Mouse (Mus musculus) heart, postnatal 10 days (tissue): Measurements from ENCODE around the gene Hnrnpul1. TPM values are rescaled to one million over a fixed set of nuclear protein-coding genes. Genes with fewer than 3 reads are reported as not detected.
"Not testable (repeated sequence)": the region's sequence is repeated elsewhere in the genome, so short reads cannot be mapped to it uniquely, and the experiment has no call there.

Experiments used
- DNase-seq, 2 experiments: peaks; one replicate each; pipeline ENCODE4 v3.0.0; 2021
- intact Hi-C: fragments of 180-260 bp; cut with DNase I; formaldehyde crosslinking; loops from one replicate; pipeline ENCODE4 v1.15.1; 2025
- total RNA-seq, 2 experiments: library from RNA; stranded (reverse); gene quantifications; 2 replicates each; pipeline ENCODE4 v1.2.3; 2021

Gene Hnrnpul1
- total RNA-seq, 2 experiments from 2014 or later = 117 to 119 TPM

DNA sequence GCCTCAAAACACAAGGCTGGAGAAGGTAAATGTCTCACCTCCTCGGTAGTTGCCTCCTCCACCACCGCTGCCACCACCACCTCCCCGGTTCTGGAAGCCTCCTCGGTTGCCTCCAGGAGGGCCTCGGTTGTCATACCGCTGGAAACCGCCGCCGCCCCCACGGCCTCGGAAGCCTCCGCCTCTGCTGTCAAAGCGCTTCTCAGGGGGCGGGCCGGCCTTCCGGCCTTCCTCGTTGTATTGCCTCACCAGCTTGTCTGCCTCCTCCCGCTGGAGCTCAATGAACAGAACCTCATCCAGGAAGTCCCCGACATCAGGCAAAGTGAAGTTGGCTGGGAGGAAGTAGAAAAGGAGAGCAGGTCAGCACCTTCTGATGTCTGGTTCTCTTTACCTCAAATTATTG lies 28.7 kb downstream of the Hnrnpul1 start:
- DNase-seq = no peak
- intact Hi-C loops = no loop called here

GRCm38 (mm10) chr7:25721776-25722175 lies 32.8 kb downstream of the Hnrnpul1 start:
- DNase-seq, intact Hi-C loops: not testable (repeated sequence)

DNA sequence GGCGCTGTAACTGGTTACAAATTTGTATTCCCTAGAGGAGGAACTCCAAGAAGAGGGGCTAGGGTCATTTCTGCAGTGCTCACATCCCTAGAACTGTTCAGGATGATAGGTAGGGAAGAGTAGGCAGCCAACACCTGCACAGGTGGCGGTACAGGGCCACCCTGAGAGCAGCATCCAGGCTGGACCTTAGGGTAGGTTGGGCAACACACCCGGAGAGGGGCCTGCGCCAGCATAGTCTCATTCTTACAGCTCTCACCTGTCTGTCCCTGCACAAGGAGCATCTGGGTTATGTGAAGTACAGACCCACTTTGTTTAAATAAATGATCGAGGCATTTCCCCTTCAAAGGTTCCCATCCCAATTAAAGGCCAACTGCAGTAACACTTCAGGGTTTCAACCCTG lies 33.8 kb downstream of the Hnrnpul1 start:
- DNase-seq = no peak
- intact Hi-C loops = no loop called here

- intact Hi-C loops = no loop called here
- DNase-seq = peak; percentile 83 to 91
These were observed 34.6 kb downstream of the Hnrnpul1 start for GRCm38 (mm10) chr7:25719761-25720610.

GRCm38 (mm10) chr7:25718788-25719417 lies 35.7 kb downstream of the Hnrnpul1 start, which contains the start of gene Ccdc97:
Ccdc97 (minus strand) TSS chr7:25719088.
- DNase-seq = peak; percentile 95

DNA sequence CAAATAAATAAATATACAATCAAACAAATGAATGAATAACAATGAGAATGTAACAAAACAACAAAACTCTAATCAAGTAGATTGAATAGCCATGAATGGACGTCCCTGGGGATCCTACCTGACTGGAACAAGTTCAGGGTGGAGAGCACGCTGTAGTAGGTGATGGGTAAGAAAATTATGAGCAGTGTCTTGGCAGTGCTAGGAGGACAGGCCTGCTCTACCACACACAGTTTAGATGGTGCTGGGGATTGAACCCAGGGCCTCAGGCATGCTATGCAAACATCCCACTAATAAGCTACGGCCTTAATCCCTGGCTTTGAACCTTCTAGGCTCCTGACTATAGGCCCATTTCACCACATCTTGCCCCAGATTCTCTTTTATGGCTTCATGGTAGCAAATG lies 37.1 kb downstream of the Hnrnpul1 start:
- DNase-seq = no peak
- intact Hi-C loops = no loop called here

More at GRCm38 (mm10) chr7:25718788-25719417, 35.7 kb downstream of the Hnrnpul1 start, which contains the start of gene Ccdc97:
- intact Hi-C loops = no loop called here

DNA sequence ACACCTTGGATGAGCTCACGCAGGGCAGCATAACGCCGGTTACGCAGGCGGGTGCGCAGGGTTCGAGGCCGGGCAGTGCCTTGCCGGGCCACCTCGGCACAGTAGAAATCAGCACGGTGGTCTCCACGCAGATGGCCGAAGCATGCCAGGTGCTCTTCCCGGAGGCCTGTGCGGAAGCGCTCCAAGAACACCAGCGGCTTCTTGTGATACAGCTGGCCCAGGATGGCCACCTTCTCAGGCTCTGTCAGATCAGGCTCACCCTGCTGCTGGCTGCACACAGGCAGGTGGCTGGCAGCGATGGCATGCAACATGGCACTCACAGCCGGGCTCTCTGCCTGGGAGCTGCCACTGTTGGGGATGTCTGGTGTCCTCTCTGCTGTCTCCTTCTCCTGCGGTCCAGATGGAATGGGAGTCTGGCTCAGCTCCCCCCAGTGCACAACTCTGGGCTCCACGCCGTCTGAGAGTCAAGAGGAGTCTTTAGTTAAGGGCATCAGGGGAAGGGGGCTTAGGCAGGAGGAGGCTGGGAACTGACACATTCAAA lies 38.8 kb downstream of the Hnrnpul1 start:
- intact Hi-C loops = no loop called here
- DNase-seq = no peak

- intact Hi-C loops = no loop called here
These were observed 40.0 kb downstream of the Hnrnpul1 start for GRCm38 (mm10) chr7:25714581-25714980.

GRCm38 (mm10) chr7:25712801-25713200 lies 41.8 kb downstream of the Hnrnpul1 start:
- no peak for DNase-seq
- intact Hi-C loops = no loop called here

More at GRCm38 (mm10) chr7:25714581-25714980, 40.0 kb downstream of the Hnrnpul1 start:
- DNase-seq = no peak

DNA sequence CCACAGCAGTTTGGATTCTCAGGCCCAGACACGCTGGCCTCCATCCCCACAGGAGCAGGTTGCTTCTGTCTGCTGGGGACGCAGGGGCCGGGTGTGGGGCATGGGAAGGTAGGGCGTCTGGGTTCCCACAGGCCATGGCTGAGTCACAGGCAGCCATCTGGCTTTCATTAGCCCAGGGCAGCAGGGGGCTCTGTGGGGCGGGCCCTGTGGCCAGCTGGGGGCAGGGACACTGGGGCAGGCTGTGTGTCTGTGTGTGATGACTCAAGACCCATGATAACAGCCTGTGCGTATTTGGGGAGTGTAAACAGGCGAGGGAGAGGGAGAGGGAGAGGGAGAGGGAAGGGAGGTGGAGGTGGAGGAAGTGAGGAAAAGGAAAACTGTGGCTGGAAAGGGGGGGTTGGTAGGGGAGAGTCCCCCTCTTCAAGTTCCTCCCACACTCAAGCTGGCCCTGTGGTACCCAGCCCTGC lies 42.8 kb downstream of the Hnrnpul1 start:
- peak; percentile 72 to 73 for DNase-seq
- intact Hi-C loops = no loop called here

DNA sequence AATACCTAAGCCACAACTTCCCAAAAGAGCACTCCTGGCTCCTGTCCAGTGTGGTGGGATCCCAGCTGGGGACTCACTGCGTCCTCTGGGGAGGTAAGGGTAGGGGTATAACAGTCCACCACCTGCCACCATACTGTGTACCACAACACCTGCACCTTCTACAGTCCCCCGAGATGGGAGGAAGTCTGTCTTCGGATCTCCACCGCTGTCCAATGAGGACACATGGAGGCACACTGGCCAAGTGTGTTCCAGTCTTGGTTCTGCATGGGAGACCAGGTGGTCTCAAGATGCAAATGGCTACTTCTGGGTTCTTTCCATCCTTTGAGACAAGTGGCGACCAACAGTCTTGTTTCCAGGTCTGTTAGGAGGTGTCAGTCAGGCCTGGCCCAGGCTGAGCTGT lies 43.4 kb downstream of the Hnrnpul1 start:
- intact Hi-C loops = no loop called here
- DNase-seq = peak in 1 of 2 experiments; percentile 32

DNA sequence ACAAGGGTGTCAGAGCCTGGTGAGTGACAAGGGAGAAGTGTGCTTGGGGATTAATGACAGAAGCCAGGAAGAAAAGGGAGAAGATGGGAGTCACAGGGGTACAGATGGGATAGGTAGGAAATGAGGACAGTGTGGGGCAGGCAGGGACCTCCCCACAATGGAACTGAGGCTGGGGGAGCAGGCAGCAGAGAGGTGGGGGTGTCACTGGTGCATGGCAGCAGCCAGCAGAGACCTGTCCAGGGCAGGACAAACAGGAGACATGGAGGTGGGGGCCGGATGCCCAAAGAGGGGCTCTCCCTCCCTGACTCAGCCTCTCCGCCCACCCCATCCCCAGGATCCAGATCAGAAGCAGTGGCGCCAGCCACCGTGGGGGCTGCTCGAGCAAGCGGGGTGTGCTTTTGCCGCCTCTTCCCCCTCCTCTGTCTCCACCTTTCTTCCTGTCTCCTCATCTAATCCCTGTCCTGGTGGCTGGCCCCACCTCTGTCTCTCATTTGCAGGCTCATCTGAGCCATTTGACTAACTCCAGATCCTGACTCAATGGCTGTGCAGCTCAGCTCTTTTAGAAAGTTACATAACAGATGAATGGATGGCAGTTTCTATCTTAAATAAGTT lies 43.9 kb downstream of the Hnrnpul1 start:
- peak; percentile 37 to 47 for DNase-seq
- intact Hi-C loops = no loop called here

- intact Hi-C loops = no loop called here
- peak; percentile 69 to 75 for DNase-seq
These were observed 44.6 kb downstream of the Hnrnpul1 start for GRCm38 (mm10) chr7:25709961-25710360.

DNA sequence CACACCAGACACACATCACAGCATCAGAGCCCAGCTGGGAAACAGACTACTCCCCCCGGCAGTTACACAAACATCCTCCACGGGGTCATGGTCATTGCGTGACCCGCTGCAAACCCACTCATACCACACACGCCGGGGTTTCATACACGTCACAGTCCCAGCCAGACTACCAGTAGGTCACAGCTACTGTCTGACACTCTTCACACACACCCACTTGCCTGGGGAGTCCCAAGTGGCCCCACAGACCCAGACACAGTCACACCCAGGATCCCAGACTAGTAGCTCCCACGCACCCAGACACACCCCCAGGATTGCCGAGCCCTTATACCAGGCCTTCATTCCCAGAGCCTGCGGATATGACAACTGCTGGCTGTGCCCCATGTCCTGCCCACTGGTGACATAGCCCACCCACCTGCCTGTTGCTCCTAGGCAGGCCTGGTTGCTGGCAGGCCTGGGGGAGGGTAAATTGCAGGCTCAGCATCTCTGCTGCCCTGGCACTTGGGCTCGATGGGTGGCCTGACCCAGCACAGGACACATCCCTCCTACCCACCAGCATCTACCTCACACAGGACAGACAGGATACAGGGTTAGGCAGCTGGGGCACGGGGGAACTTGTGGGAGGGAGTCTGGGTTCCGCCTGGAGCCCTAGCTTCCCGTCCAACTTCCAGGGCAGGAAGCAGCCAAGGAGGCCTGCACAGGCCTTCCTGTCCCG lies 46.8 kb downstream of the Hnrnpul1 start:
- intact Hi-C loops = no loop called here

DNA sequence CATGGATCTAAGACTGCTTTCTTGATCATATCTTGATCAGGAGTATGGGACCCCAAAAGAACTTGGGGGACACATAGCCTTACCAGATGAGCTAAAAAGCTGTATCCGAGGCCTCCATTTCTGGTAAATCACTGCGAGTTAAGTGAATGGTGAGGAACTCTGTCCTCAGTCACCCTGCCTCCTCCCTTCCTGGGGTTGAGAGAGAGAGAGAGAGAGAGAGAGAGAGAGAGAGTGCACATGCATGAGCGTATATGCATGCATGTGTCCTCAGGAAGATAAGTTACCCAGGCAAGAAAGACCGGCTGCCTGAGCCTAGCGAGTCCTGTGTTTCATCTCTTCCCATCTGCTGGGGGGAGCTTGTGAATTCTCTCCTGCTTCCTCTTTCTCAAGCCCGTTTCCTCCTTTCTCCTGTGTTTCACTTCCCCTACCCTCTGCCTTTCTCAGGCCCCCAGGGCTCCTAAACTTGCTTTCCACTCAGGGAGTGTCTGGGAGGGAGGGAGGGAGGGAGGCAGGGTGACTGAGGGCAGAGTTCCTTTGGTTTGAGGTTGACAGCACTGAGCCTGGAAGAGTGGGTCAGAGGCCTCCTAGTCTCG lies 47.9 kb downstream of the Hnrnpul1 start:
- intact Hi-C loops = no loop called here
- peak in 1 of 2 experiments; percentile 37 for DNase-seq

More for the DNA sequence above, 46.8 kb downstream of the Hnrnpul1 start:
- DNase-seq = peak; percentile 64 to 73

- DNase-seq = peak; percentile 69 to 76
- intact Hi-C loops = no loop called here
These were observed 48.7 kb downstream of the Hnrnpul1 start for GRCm38 (mm10) chr7:25705801-25706251.

- DNase-seq = no peak
- intact Hi-C loops = loop anchor here (1.0 kb wide), 1 partner anchor 16 kb away; no protein-coding TSS in a partner anchor
These were observed 49.7 kb downstream of the Hnrnpul1 start for GRCm38 (mm10) chr7:25704716-25705364.

DNA sequence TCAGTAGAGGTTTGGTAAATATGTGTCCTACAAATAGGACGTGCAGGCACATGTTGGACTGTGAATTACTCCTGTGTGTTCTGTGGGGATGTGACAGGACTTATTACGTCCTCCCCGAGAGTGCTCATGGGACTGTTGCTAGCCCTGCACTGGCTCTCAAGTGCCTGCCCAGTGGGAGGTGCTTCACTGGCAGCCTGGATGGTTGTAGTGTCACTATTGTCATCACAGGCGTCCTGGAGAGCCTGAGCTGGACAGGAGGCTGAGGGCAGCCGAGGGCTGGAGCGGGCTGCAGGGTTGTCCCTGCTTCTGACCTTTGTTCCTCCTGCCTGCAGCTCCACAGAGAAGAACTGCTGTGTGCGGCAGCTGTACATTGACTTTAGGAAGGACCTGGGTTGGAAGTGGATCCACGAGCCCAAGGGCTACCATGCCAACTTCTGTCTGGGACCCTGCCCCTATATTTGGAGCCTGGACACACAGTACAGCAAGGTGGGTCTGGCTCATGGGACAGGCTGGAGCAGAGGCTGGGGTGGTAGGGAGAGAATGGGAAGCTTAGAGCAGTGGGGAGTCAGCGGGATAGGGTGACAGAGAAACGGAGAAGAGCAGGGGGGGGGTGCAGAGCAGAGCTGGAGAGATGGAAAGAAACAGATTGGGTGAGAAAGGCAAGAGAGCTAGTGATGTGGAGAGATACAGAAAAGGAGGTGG lies 50.6 kb downstream of the Hnrnpul1 start:
- DNase-seq = peak; percentile 59 to 63
- intact Hi-C loops = loop anchor here (1.0 kb wide), 1 partner anchor 15 kb away; no protein-coding TSS in a partner anchor
